Mouse (Mus musculus): Measurements from ENCODE around the gene Per3. TPM values are rescaled to one million over a fixed set of nuclear protein-coding genes. Genes with fewer than 3 reads are reported as not detected.

The Per3 gene
- polyA plus RNA-seq, 1 experiment from 2014 or later = 5.2 TPM

DNA sequence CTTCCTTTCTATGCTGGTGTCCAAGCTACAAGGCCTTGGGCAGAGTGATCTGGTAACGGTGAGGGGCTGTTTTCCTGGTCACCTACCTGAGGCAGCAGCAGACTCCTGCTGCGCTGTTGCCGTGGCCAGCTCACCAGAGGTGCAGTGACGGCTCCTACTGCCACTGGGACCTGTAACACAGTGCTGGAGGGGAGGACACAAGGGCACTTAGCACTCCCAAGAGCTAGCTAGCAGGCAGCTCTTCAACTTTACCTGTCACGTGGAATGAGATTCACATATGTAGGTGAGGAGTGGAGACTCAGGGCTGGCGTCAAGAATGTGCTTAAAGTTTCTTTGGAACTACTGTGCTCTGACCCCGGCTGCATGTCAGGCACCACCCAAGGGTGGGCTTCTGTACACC lies 34.1 kb downstream of the Per3 start:
- no peak overlapping the region for H3K4me3 ChIP-seq (ENCODE audit: low read depth, low read length)
- H3K9ac ChIP-seq (ENCODE audit: low read depth, low read length) = no peak overlapping the region
- 93% methylated on average over 7 of the region's 7 CpGs for WGBS
- H3K4me1 ChIP-seq (replicated peaks; ENCODE audit: control insufficient read depth, insufficient read depth, low read length) = no peaks in the 10 kb centered on the region
- H3K4me2 ChIP-seq (replicated peaks; ENCODE audit: low read depth, low read length) = no peak overlapping the region
- no peaks in the 10 kb centered on the region for H3K27me3 ChIP-seq (ENCODE audit: control insufficient read depth, insufficient read depth, low read length)
- no peaks in the 10 kb centered on the region for H3K9me3 ChIP-seq (ENCODE audit: control insufficient read depth, low read length)
- DNase-seq (ENCODE audit: low spot score) (no peak), ATAC-seq (ENCODE audit: low FRiP score) (no peak)
- no peak overlapping the region for H3K27ac ChIP-seq (ENCODE audit: low read depth, low read length)
- H3K36me3 ChIP-seq (ENCODE audit: control insufficient read depth, insufficient read depth, low read length) = no peaks in the 10 kb centered on the region

DNA sequence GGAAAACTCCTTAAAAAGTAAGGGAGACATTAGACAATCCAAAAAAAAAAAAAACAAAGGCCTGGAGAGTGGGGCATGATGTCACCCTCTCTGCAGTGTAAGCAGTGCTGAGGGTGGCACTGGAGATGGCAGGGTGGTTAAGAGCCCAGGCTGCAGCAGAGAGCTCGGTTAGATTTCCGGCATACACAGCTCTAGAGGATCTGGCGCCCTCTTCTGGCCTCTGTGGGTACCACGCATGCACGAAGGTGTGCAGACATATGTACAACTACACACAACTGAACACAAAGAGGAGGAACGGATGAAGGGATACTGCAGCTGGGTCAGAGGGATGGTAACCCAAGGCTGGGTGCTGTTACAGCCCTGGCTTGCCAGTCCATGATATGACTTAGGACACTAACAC lies 37.5 kb downstream of the Per3 start:
- H3K36me3 ChIP-seq (ENCODE audit: control insufficient read depth, insufficient read depth, low read length) = no peaks in the 10 kb centered on the region
- no peak overlapping the region for H3K9ac ChIP-seq (ENCODE audit: low read depth, low read length)
- WGBS = 55% methylated on average over 6 of the region's 6 CpGs
- H3K9me3 ChIP-seq (ENCODE audit: control insufficient read depth, low read length) = no peaks in the 10 kb centered on the region
- no peaks in the 10 kb centered on the region for H3K27me3 ChIP-seq (ENCODE audit: control insufficient read depth, insufficient read depth, low read length)
- H3K27ac ChIP-seq (ENCODE audit: low read depth, low read length) = no peak overlapping the region
- no peak for ATAC-seq (ENCODE audit: low FRiP score)
- no peak overlapping the region for H3K4me2 ChIP-seq (replicated peaks; ENCODE audit: low read depth, low read length)
- no peak overlapping the region for H3K4me3 ChIP-seq (ENCODE audit: low read depth, low read length)
- DNase-seq (ENCODE audit: low spot score) = peak; percentile 65
- no peaks in the 10 kb centered on the region for H3K4me1 ChIP-seq (replicated peaks; ENCODE audit: control insufficient read depth, insufficient read depth, low read length)

DNA sequence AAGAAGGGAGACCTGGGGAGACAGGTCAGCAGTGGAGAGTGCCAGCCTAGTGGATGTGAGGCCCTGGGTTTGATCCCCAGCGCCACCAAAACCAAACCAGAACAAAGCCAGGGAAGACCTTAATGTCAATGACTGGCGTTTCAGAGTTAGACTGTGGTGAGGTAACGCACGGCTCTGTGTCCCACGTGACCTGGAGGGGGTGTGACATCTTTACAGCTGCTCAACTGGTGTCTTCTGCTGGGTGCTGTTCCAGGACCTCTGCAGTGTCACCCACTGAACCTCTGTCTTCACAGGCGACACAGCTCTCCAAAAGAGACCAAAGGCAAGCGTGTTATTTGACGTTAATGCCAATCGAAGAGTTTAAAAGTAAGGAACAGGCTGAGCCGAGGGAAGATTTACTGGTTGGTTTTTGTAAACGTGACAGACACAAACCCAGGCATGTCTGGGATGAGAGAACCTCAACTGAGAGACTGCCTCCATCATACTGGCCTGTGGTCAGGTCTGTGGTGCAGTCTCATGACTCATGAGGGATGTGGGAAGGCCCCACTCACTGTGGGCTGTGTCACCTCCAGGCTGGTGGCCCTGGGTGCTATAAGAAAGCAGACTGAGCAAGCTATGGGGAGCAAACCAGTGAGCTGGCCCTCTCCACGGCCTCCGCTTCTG lies 38.7 kb downstream of the Per3 start:
- Histone ChIP-seq H3K36me3 (ENCODE audit: control insufficient read depth, insufficient read depth, low read length) (no peaks in the 10 kb centered on the region), H3K4me3 (ENCODE audit: low read depth, low read length) (no peak overlapping the region), H3K27ac (ENCODE audit: low read depth, low read length) (no peak overlapping the region), H3K4me2 (replicated peaks; ENCODE audit: low read depth, low read length) (no peak overlapping the region), H3K4me1 (replicated peaks; ENCODE audit: control insufficient read depth, insufficient read depth, low read length) (no peaks in the 10 kb centered on the region), H3K9me3 (ENCODE audit: control insufficient read depth, low read length) (no peaks in the 10 kb centered on the region), H3K9ac (ENCODE audit: low read depth, low read length) (no peak overlapping the region), H3K27me3 (ENCODE audit: control insufficient read depth, insufficient read depth, low read length) (no peaks in the 10 kb centered on the region)
- no peak for ATAC-seq (ENCODE audit: low FRiP score)
- WGBS = 95% methylated on average over 13 of the region's 13 CpGs
- no peak for DNase-seq (ENCODE audit: low spot score)

DNA sequence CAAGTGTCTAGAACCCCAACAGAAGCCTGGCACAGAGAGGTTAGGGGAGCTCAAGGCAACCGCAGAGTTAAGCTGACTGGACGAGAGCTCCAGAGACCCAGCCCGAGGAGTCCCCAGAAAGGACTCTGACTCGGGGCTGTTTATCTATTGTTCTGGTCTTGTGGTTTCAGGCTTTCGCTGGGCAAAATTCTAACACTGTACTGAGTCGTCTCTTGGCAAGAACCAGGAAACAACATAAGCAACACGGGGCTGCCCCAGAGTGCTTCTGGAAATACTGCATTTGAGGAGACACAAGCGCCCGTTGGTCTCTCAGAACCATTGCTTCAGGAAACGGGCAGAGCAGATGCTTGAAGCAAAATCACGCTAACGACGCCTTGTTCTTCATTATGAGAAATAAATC lies 43.1 kb downstream of the Per3 start:
- H3K4me3 ChIP-seq (ENCODE audit: low read depth, low read length) = no peak overlapping the region
- H3K27me3 ChIP-seq (ENCODE audit: control insufficient read depth, insufficient read depth, low read length) = no peaks in the 10 kb centered on the region
- H3K9me3 ChIP-seq (ENCODE audit: control insufficient read depth, low read length) = no peaks in the 10 kb centered on the region
- WGBS = 87% methylated on average over 13 of the region's 13 CpGs
- no peaks in the 10 kb centered on the region for H3K4me1 ChIP-seq (replicated peaks; ENCODE audit: control insufficient read depth, insufficient read depth, low read length)
- H3K36me3 ChIP-seq (ENCODE audit: control insufficient read depth, insufficient read depth, low read length) = no peaks in the 10 kb centered on the region
- H3K27ac ChIP-seq (ENCODE audit: low read depth, low read length) = no peak overlapping the region
- ATAC-seq (ENCODE audit: low FRiP score) (no peak), DNase-seq (ENCODE audit: low spot score) (no peak)
- no peak overlapping the region for H3K4me2 ChIP-seq (replicated peaks; ENCODE audit: low read depth, low read length)
- no peak overlapping the region for H3K9ac ChIP-seq (ENCODE audit: low read depth, low read length)

DNA sequence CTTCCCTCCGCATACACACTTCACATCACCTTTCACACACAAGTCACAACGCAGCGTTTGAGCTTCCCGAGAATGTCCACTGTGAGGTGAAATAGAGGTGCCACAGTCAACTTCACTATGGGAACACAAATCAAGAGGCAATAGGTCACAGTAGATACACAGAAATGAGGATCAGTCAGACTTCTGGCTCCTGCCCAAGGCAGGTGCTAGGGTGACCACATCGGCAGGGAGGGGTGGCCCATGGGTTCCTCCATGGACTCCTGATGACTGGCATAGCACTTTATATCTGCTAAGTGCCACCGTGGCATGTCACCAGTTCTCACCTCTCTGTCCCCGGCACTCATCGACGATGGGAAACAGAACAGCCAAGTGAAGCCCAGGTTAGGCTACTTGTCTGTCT lies 45.8 kb downstream of the Per3 start:
- Histone ChIP-seq H3K4me3 (ENCODE audit: low read depth, low read length) (no peak overlapping the region), H3K4me2 (replicated peaks; ENCODE audit: low read depth, low read length) (no peak overlapping the region), H3K9me3 (ENCODE audit: control insufficient read depth, low read length) (no peaks in the 10 kb centered on the region), H3K4me1 (replicated peaks; ENCODE audit: control insufficient read depth, insufficient read depth, low read length) (no peaks in the 10 kb centered on the region), H3K9ac (ENCODE audit: low read depth, low read length) (no peak overlapping the region), H3K27ac (ENCODE audit: low read depth, low read length) (no peak overlapping the region), H3K36me3 (ENCODE audit: control insufficient read depth, insufficient read depth, low read length) (no peaks in the 10 kb centered on the region), H3K27me3 (ENCODE audit: control insufficient read depth, insufficient read depth, low read length) (no peaks in the 10 kb centered on the region)
- WGBS = 91% methylated on average over 9 of the region's 9 CpGs
- ATAC-seq (ENCODE audit: low FRiP score) (no peak), DNase-seq (ENCODE audit: low spot score) (no peak)

DNA sequence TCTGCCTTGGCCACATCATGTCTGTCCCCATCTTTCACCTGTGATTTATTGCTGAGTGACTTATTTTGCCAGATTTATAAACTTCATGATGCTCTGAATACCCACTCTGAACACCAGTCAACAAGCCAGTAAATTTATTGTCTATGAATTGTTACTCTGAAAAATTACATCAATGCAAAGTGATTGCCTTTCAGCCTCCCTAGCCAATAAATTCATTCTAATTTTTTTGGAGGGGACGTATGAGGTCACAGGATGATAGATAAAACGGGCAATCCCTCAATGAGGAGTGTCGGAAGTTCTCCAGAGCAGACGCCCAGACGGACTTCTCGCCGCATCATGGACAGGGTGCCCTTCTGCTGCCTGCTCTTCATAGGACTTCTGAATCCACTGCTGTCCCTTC lies 47.7 kb downstream of the Per3 start, which contains the start of gene Uts2:
Uts2 (plus strand) TSS at position 301 of the 400 bp plus-strand sequence.
- Histone ChIP-seq H3K27ac (ENCODE audit: low read depth, low read length) (no peak within 1 kb of the TSS), H3K27me3 (ENCODE audit: control insufficient read depth, insufficient read depth, low read length) (no peaks in the 10 kb centered on the region), H3K4me1 (replicated peaks; ENCODE audit: control insufficient read depth, insufficient read depth, low read length) (no peaks in the 10 kb centered on the region), H3K9ac (ENCODE audit: low read depth, low read length) (no peak within 1 kb of the TSS), H3K36me3 (ENCODE audit: control insufficient read depth, insufficient read depth, low read length) (no peaks in the 10 kb centered on the region), H3K4me2 (replicated peaks; ENCODE audit: low read depth, low read length) (no peak within 1 kb of the TSS), H3K4me3 (ENCODE audit: low read depth, low read length) (no peak within 1 kb of the TSS), H3K9me3 (ENCODE audit: control insufficient read depth, low read length) (no peaks in the 10 kb centered on the region)
- ATAC-seq (ENCODE audit: low FRiP score) = no peak
- 90% methylated on average over 7 of the region's 7 CpGs for whole genome bisulfite sequencing
- DNase-seq (ENCODE audit: low spot score) = no peak

DNA sequence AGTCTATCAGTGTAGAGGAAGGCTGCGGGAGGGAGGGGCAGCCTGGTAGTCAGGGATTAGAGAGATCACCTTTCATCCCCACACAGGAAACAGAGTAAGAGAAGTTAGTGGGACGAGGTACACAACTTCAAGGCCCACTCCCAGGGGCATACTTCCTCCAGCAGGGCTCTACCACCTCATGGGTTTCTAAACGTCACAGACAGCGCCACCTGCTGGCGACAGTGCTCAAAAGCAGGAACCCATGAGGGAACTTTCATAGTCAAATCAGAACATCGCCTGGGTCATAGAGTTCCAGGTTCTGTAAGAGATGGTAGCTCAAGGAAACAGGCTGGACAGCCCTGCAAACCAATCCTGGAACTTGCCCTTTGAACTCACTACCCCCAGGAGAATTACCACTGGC lies 54.3 kb downstream of the Per3 start:
- H3K4me3 ChIP-seq (ENCODE audit: low read depth, low read length) = no peak overlapping the region
- DNase-seq (ENCODE audit: low spot score) (peak; percentile 50), ATAC-seq (ENCODE audit: low FRiP score) (no peak)
- no peaks in the 10 kb centered on the region for H3K9me3 ChIP-seq (ENCODE audit: control insufficient read depth, low read length)
- no peak overlapping the region for H3K9ac ChIP-seq (ENCODE audit: low read depth, low read length)
- no peak overlapping the region for H3K4me2 ChIP-seq (replicated peaks; ENCODE audit: low read depth, low read length)
- H3K27ac ChIP-seq (ENCODE audit: low read depth, low read length) = no peak overlapping the region
- no peaks in the 10 kb centered on the region for H3K4me1 ChIP-seq (replicated peaks; ENCODE audit: control insufficient read depth, insufficient read depth, low read length)
- no peaks in the 10 kb centered on the region for H3K36me3 ChIP-seq (ENCODE audit: control insufficient read depth, insufficient read depth, low read length)
- no peaks in the 10 kb centered on the region for H3K27me3 ChIP-seq (ENCODE audit: control insufficient read depth, insufficient read depth, low read length)
- WGBS = 55% methylated on average over 6 of the region's 6 CpGs

DNA sequence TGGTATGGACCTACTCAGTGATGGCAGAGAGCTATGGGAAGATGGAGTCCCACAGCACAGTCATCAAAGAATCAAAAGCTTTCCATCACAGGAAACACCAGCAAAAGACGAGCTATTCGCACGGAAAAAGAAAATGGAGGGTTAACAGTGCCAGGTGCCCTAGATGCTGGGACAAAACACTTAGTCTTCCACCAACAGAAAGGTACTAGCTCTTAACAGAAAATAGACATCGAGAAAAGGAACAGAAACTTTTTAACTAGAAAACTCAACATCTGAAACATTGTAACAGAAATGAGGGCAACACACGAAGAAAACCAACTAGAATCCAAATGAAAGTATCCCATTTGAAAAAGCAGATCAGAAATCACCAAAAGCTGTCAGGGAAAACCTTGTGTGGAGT lies 64.3 kb downstream of the Per3 start:
- no peak overlapping the region for H3K9ac ChIP-seq (ENCODE audit: low read depth, low read length)
- no peak for DNase-seq (ENCODE audit: low spot score)
- WGBS = 85% methylated on average over 5 of the region's 5 CpGs
- H3K4me1 ChIP-seq (replicated peaks; ENCODE audit: control insufficient read depth, insufficient read depth, low read length) = no peaks in the 10 kb centered on the region
- H3K36me3 ChIP-seq (ENCODE audit: control insufficient read depth, insufficient read depth, low read length) = no peaks in the 10 kb centered on the region
- no peak for ATAC-seq (ENCODE audit: low FRiP score)
- no peak overlapping the region for H3K4me3 ChIP-seq (ENCODE audit: low read depth, low read length)
- no peaks in the 10 kb centered on the region for H3K9me3 ChIP-seq (ENCODE audit: control insufficient read depth, low read length)
- H3K4me2 ChIP-seq (replicated peaks; ENCODE audit: low read depth, low read length) = no peak overlapping the region
- no peak overlapping the region for H3K27ac ChIP-seq (ENCODE audit: low read depth, low read length)
- no peaks in the 10 kb centered on the region for H3K27me3 ChIP-seq (ENCODE audit: control insufficient read depth, insufficient read depth, low read length)

DNA sequence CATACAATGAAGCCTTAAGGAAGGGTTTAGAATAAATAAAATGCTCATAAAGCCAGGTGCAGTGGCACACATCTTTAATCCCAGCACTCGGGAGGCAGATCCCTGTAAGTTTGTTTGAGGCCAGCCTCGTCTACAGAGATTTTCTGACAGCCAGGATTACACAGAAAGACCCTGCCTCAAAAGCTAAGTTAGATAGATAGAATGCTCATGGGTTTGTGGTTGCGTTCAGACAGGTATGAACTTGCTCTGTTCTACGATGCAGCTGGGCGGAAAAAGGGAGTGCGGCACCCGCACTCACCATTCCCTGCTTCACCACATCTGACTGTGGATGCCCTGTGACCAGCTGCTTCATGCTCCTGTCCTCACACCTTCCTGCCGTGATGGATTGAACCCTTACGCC lies 65.0 kb downstream of the Per3 start:
- Histone ChIP-seq H3K4me2 (replicated peaks; ENCODE audit: low read depth, low read length) (no peak overlapping the region), H3K4me1 (replicated peaks; ENCODE audit: control insufficient read depth, insufficient read depth, low read length) (no peaks in the 10 kb centered on the region), H3K9me3 (ENCODE audit: control insufficient read depth, low read length) (no peaks in the 10 kb centered on the region), H3K9ac (ENCODE audit: low read depth, low read length) (no peak overlapping the region), H3K4me3 (ENCODE audit: low read depth, low read length) (no peak overlapping the region), H3K27me3 (ENCODE audit: control insufficient read depth, insufficient read depth, low read length) (no peaks in the 10 kb centered on the region), H3K36me3 (ENCODE audit: control insufficient read depth, insufficient read depth, low read length) (no peaks in the 10 kb centered on the region), H3K27ac (ENCODE audit: low read depth, low read length) (no peak overlapping the region)
- no peak for DNase-seq (ENCODE audit: low spot score)
- ATAC-seq (ENCODE audit: low FRiP score) = no peak
- 84% methylated on average over 9 of the region's 9 CpGs for WGBS
